Mouse (Mus musculus): Measurements from ENCODE around the gene Gpsm1.

GRCm38 (mm10) chr2:26296606-26297195 lies 18.6 kb upstream of the Gpsm1 start:
- no peak for TF ChIP-seq CTCF (IDR thresholded peaks at IDR 0.05; ENCODE audit: low read depth)
- TF ChIP-seq EP300 (IDR thresholded peaks at IDR 0.05; ENCODE audit: low read depth), result no peak

All from liver, embryonic 14.5 days (tissue).